Mouse (Mus musculus): ENCODE measurements around the gene Ccl11. TPM values are rescaled to one million over a fixed set of nuclear protein-coding genes. Genes with fewer than 3 reads are reported as not detected.
A peak's percentile ranks its signal among the peaks of the same experiment; 100 is the strongest.

The Ccl11 gene
- polyA plus RNA-seq, 1 experiment from 2014 or later: 87.0 TPM

- ATAC-seq (ENCODE audit: insufficient read depth, low FRiP score): no peak
- H3K27me3 ChIP-seq (ENCODE audit: control insufficient read depth, insufficient read depth, low read length): no peaks in the 10 kb centered on the region
- H3K9ac ChIP-seq (ENCODE audit: low read length): no peak overlapping the region
- H3K27ac ChIP-seq (ENCODE audit: low read length): no peak overlapping the region
- H3K36me3 ChIP-seq (ENCODE audit: control insufficient read depth, insufficient read depth, low read length): no peaks in the 10 kb centered on the region
- no peaks in the 10 kb centered on the region for H3K9me3 ChIP-seq (replicated peaks; ENCODE audit: control insufficient read depth, low read length)
- H3K4me1 ChIP-seq (ENCODE audit: control insufficient read depth, insufficient read depth, low read length): no peaks in the 10 kb centered on the region
- no peak overlapping the region for H3K4me3 ChIP-seq (replicated peaks; ENCODE audit: low read length)
- H3K4me2 ChIP-seq (ENCODE audit: low read depth, low read length): no peak overlapping the region
- WGBS: 86% methylated on average over 6 of the region's 6 CpGs
Observed at GRCm38 (mm10) chr11:82022504-82023056, 35.0 kb upstream of the Ccl11 start.

GRCm38 (mm10) chr11:82023769-82024168, 33.9 kb upstream of the Ccl11 start:
- WGBS: 78% methylated on average over 4 of the region's 4 CpGs
- no peaks in the 10 kb centered on the region for H3K4me1 ChIP-seq (ENCODE audit: control insufficient read depth, insufficient read depth, low read length)

GRCm38 (mm10) chr11:82030171-82030570, 27.5 kb upstream of the Ccl11 start:
- 76% methylated on average over 2 of the region's 2 CpGs for WGBS

More at GRCm38 (mm10) chr11:82023769-82024168, 33.9 kb upstream of the Ccl11 start:
- Histone ChIP-seq H3K36me3 (ENCODE audit: control insufficient read depth, insufficient read depth, low read length) (no peaks in the 10 kb centered on the region), H3K27me3 (ENCODE audit: control insufficient read depth, insufficient read depth, low read length) (no peaks in the 10 kb centered on the region), H3K9ac (ENCODE audit: low read length) (no peak overlapping the region), H3K9me3 (replicated peaks; ENCODE audit: control insufficient read depth, low read length) (no peaks in the 10 kb centered on the region), H3K4me2 (ENCODE audit: low read depth, low read length) (no peak overlapping the region), H3K4me3 (replicated peaks; ENCODE audit: low read length) (no peak overlapping the region), H3K27ac (ENCODE audit: low read length) (no peak overlapping the region)
- no peak for ATAC-seq (ENCODE audit: insufficient read depth, low FRiP score)

GRCm38 (mm10) chr11:82032136-82032535, 25.5 kb upstream of the Ccl11 start:
- no peak overlapping the region for H3K9ac ChIP-seq (ENCODE audit: low read length)
- ATAC-seq (ENCODE audit: insufficient read depth, low FRiP score): no peak
- no peaks in the 10 kb centered on the region for H3K36me3 ChIP-seq (ENCODE audit: control insufficient read depth, insufficient read depth, low read length)
- H3K27ac ChIP-seq (ENCODE audit: low read length): peak overlapping the region; percentile 69
- H3K4me1 ChIP-seq (ENCODE audit: control insufficient read depth, insufficient read depth, low read length): peaks cover 25% of the 10 kb centered on the region
- H3K27me3 ChIP-seq (ENCODE audit: control insufficient read depth, insufficient read depth, low read length): no peaks in the 10 kb centered on the region
- no peaks in the 10 kb centered on the region for H3K9me3 ChIP-seq (replicated peaks; ENCODE audit: control insufficient read depth, low read length)
- H3K4me3 ChIP-seq (replicated peaks; ENCODE audit: low read length): no peak overlapping the region
- no peak overlapping the region for H3K4me2 ChIP-seq (ENCODE audit: low read depth, low read length)

More at GRCm38 (mm10) chr11:82030171-82030570, 27.5 kb upstream of the Ccl11 start:
- no peak overlapping the region for H3K4me2 ChIP-seq (ENCODE audit: low read depth, low read length)
- H3K4me1 ChIP-seq (ENCODE audit: control insufficient read depth, insufficient read depth, low read length): peaks cover 20% of the 10 kb centered on the region
- H3K9me3 ChIP-seq (replicated peaks; ENCODE audit: control insufficient read depth, low read length): no peaks in the 10 kb centered on the region
- H3K4me3 ChIP-seq (replicated peaks; ENCODE audit: low read length): no peak overlapping the region
- H3K9ac ChIP-seq (ENCODE audit: low read length): no peak overlapping the region
- no peaks in the 10 kb centered on the region for H3K27me3 ChIP-seq (ENCODE audit: control insufficient read depth, insufficient read depth, low read length)
- no peak for ATAC-seq (ENCODE audit: insufficient read depth, low FRiP score)
- H3K27ac ChIP-seq (ENCODE audit: low read length): no peak overlapping the region
- no peaks in the 10 kb centered on the region for H3K36me3 ChIP-seq (ENCODE audit: control insufficient read depth, insufficient read depth, low read length)

GRCm38 (mm10) chr11:82032678-82033344, 24.8 kb upstream of the Ccl11 start:
- H3K4me2 ChIP-seq (ENCODE audit: low read depth, low read length): no peak overlapping the region
- ATAC-seq (ENCODE audit: insufficient read depth, low FRiP score): peak; percentile 57; the same call in 1 of the 2 replicates
- 22% methylated on average over 8 of the region's 8 CpGs for WGBS

GRCm38 (mm10) chr11:82034446-82034845, 23.2 kb upstream of the Ccl11 start:
- H3K27me3 ChIP-seq (ENCODE audit: control insufficient read depth, insufficient read depth, low read length): no peaks in the 10 kb centered on the region
- no peak overlapping the region; the same call in 1 of the 2 replicates for H3K27ac ChIP-seq (ENCODE audit: low read length)
- WGBS: 83% methylated on average over 7 of the region's 7 CpGs
- H3K9me3 ChIP-seq (replicated peaks; ENCODE audit: control insufficient read depth, low read length): no peaks in the 10 kb centered on the region
- no peaks in the 10 kb centered on the region for H3K36me3 ChIP-seq (ENCODE audit: control insufficient read depth, insufficient read depth, low read length)
- peaks cover 25% of the 10 kb centered on the region for H3K4me1 ChIP-seq (ENCODE audit: control insufficient read depth, insufficient read depth, low read length)
- H3K4me2 ChIP-seq (ENCODE audit: low read depth, low read length): no peak overlapping the region
- ATAC-seq (ENCODE audit: insufficient read depth, low FRiP score): no peak
- H3K9ac ChIP-seq (ENCODE audit: low read length): no peak overlapping the region
- no peak overlapping the region for H3K4me3 ChIP-seq (replicated peaks; ENCODE audit: low read length)

More at GRCm38 (mm10) chr11:82032678-82033344, 24.8 kb upstream of the Ccl11 start:
- Histone ChIP-seq H3K4me3 (replicated peaks; ENCODE audit: low read length) (no peak overlapping the region), H3K4me1 (ENCODE audit: control insufficient read depth, insufficient read depth, low read length) (peaks cover 25% of the 10 kb centered on the region), H3K9me3 (replicated peaks; ENCODE audit: control insufficient read depth, low read length) (no peaks in the 10 kb centered on the region), H3K36me3 (ENCODE audit: control insufficient read depth, insufficient read depth, low read length) (no peaks in the 10 kb centered on the region), H3K27ac (ENCODE audit: low read length) (peak overlapping the region; percentile 80), H3K27me3 (ENCODE audit: control insufficient read depth, insufficient read depth, low read length) (no peaks in the 10 kb centered on the region), H3K9ac (ENCODE audit: low read length) (no peak overlapping the region)

- H3K36me3 ChIP-seq (ENCODE audit: control insufficient read depth, insufficient read depth, low read length): no peaks in the 10 kb centered on the region
- 29% methylated on average over 5 of the region's 5 CpGs for WGBS
- H3K27me3 ChIP-seq (ENCODE audit: control insufficient read depth, insufficient read depth, low read length): no peaks in the 10 kb centered on the region
- H3K4me1 ChIP-seq (ENCODE audit: control insufficient read depth, insufficient read depth, low read length): peaks cover 25% of the 10 kb centered on the region
- no peak within 1 kb of the TSS for H3K9ac ChIP-seq (ENCODE audit: low read length)
- H3K4me2 ChIP-seq (ENCODE audit: low read depth, low read length): 0 out of 2 replicates have a peak within 1 kb of the TSS, but pooled peaks have one; percentile 6
- H3K27ac ChIP-seq (ENCODE audit: low read length): peak within 1 kb of the TSS; percentile 37
- H3K9me3 ChIP-seq (replicated peaks; ENCODE audit: control insufficient read depth, low read length): no peaks in the 10 kb centered on the region
- peak; percentile 68; the same call in 1 of the 2 replicates for ATAC-seq (ENCODE audit: insufficient read depth, low FRiP score)
- no peak within 1 kb of the TSS for H3K4me3 ChIP-seq (replicated peaks; ENCODE audit: low read length)
Observed at GRCm38 (mm10) chr11:82035356-82035755, 22.3 kb upstream of the Ccl11 start, which contains the start of gene Ccl2. Gene Ccl2, plus strand, starts transcription at chr11:82035571.

GRCm38 (mm10) chr11:82035857-82036256, 21.8 kb upstream of the Ccl11 start:
- Histone ChIP-seq H3K27me3 (ENCODE audit: control insufficient read depth, insufficient read depth, low read length) (no peaks in the 10 kb centered on the region), H3K27ac (ENCODE audit: low read length) (no peak overlapping the region; the same call in 1 of the 2 replicates), H3K9me3 (replicated peaks; ENCODE audit: control insufficient read depth, low read length) (no peaks in the 10 kb centered on the region), H3K36me3 (ENCODE audit: control insufficient read depth, insufficient read depth, low read length) (no peaks in the 10 kb centered on the region), H3K4me1 (ENCODE audit: control insufficient read depth, insufficient read depth, low read length) (peaks cover 25% of the 10 kb centered on the region), H3K4me2 (ENCODE audit: low read depth, low read length) (no peak overlapping the region), H3K9ac (ENCODE audit: low read length) (no peak overlapping the region), H3K4me3 (replicated peaks; ENCODE audit: low read length) (no peak overlapping the region)
- WGBS: 91% methylated on average over 2 of the region's 2 CpGs
- no peak for ATAC-seq (ENCODE audit: insufficient read depth, low FRiP score)

GRCm38 (mm10) chr11:82038535-82038934, 19.1 kb upstream of the Ccl11 start, which contains the start of gene Gm17268:
Gene Gm17268, minus strand, starts transcription at chr11:82038562.
- H3K4me3 ChIP-seq (replicated peaks; ENCODE audit: low read length): no peak within 1 kb of the TSS
- peaks cover 12% of the 10 kb centered on the region; the same call in 1 of the 2 replicates for H3K4me1 ChIP-seq (ENCODE audit: control insufficient read depth, insufficient read depth, low read length)
- no peaks in the 10 kb centered on the region for H3K27me3 ChIP-seq (ENCODE audit: control insufficient read depth, insufficient read depth, low read length)
- no peak within 1 kb of the TSS for H3K9ac ChIP-seq (ENCODE audit: low read length)
- no peaks in the 10 kb centered on the region for H3K9me3 ChIP-seq (replicated peaks; ENCODE audit: control insufficient read depth, low read length)
- H3K4me2 ChIP-seq (ENCODE audit: low read depth, low read length): no peak within 1 kb of the TSS
- no peaks in the 10 kb centered on the region for H3K36me3 ChIP-seq (ENCODE audit: control insufficient read depth, insufficient read depth, low read length)
- ATAC-seq (ENCODE audit: insufficient read depth, low FRiP score): no peak
- H3K27ac ChIP-seq (ENCODE audit: low read length): no peak within 1 kb of the TSS
- WGBS: 14% methylated on average over 2 of the region's 2 CpGs

Measured in stomach, embryonic 16.5 days (tissue).